Mouse (Mus musculus): ENCODE measurements around the gene Ada. TPM values are rescaled to one million over a fixed set of nuclear protein-coding genes. Genes with fewer than 3 reads are reported as not detected.
A peak's percentile ranks its signal among the peaks of the same experiment; 100 is the strongest.

The Ada gene
- polyA plus RNA-seq, 1 experiment = 3.1 TPM

DNA sequence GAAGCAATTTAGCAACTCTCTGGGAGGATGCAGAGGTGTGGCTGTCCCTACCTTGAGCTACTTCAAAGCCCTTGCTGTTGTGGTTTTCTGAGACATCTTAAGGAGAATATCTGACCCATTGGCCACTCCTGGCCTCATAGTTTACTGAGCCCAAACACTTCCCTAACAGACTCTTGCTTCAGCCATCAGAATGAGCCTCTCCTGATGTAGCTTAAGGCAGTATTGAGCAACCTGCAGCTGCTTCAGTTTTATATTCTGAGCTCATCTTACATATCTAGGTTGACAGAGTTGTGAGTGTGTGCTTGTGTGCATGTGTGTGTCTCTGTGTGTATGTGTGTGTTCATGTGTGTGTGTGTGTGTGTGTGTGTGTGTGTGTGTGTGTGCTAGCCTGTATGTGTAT lies 16.2 kb upstream of the Ada start:
- no peak for TF ChIP-seq CTCF (IDR thresholded peaks at IDR 0.05; ENCODE audit: borderline replicate concordance, extremely low read depth, insufficient read depth, insufficient read length)
- TF ChIP-seq POLR2A (IDR thresholded peaks at IDR 0.05; ENCODE audit: borderline replicate concordance, extremely low read depth, insufficient read depth, insufficient read length, poor library complexity, severe bottlenecking) = no peak
- no peak for DNase-seq (ENCODE audit: low read depth)

DNA sequence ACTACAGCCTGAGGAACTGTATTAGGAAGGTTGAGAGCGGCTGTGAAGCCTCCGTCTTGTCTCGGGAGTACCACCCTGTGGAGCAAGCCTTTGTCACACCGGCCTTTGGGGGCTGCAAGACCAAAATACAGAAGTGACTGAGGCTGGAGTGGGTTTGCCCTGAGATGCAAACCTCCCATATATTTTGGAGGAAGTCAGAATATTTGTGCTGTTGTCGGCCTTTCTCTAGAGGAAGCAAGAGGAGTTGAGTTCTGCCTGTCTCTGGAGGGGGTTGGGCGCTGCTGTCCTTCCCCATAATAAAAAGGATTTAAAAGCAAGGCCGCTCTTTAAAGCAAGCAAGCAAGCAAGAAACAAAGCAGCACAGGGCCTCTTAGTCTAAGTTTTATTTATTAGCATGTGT lies 11.4 kb upstream of the Ada start:
- no peak for DNase-seq (ENCODE audit: low read depth)
- TF ChIP-seq CTCF (IDR thresholded peaks at IDR 0.05; ENCODE audit: borderline replicate concordance, extremely low read depth, insufficient read depth, insufficient read length) (no peak), POLR2A (IDR thresholded peaks at IDR 0.05; ENCODE audit: borderline replicate concordance, extremely low read depth, insufficient read depth, insufficient read length, poor library complexity, severe bottlenecking) (no peak)

DNA sequence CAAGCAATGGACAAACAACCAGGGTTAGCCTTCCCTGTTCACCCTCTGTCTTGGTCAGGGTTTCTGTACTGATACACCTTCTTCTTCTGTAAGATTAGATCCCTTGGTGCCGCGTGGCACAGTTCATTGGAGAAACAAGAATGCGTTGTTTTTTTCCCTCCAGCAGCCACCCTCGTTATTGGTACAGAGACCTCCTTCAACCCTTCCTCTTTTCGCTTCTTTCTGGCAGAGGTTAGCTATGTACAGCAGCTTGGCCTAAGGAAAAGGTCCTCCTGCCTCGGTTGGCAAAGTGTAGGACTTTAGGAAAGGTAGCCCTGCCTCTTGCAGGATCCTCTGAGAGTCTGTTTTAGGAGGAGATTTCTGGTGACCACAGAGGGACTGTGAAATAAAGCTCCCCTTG lies 10.6 kb upstream of the Ada start:
- TF ChIP-seq POLR2A (IDR thresholded peaks at IDR 0.05; ENCODE audit: borderline replicate concordance, extremely low read depth, insufficient read depth, insufficient read length, poor library complexity, severe bottlenecking) (no peak), CTCF (IDR thresholded peaks at IDR 0.05; ENCODE audit: borderline replicate concordance, extremely low read depth, insufficient read depth, insufficient read length) (no peak)
- no peak for DNase-seq (ENCODE audit: low read depth)

DNA sequence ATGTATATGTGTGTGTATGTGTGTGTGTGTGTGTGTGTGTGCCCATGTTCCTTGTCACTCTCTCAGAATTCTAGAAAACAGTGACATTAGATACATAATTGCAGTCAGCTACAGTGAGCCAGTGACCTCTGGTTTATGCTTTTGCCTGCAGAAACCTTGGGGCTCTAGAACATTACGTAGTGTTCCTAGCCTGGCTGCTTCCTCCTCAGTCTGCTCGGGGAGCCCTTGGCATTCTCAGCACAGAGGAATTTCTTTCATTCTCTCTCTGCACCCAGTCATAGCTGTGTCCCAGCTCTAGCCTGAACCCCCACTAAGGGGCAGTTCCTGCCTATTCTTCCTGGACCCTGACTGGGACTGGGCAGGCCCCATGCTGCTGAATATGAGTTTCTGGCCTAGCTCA lies 8.1 kb upstream of the Ada start:
- no peak for DNase-seq (ENCODE audit: low read depth)
- TF ChIP-seq POLR2A (IDR thresholded peaks at IDR 0.05; ENCODE audit: borderline replicate concordance, extremely low read depth, insufficient read depth, insufficient read length, poor library complexity, severe bottlenecking) (no peak), CTCF (IDR thresholded peaks at IDR 0.05; ENCODE audit: borderline replicate concordance, extremely low read depth, insufficient read depth, insufficient read length) (no peak)

DNA sequence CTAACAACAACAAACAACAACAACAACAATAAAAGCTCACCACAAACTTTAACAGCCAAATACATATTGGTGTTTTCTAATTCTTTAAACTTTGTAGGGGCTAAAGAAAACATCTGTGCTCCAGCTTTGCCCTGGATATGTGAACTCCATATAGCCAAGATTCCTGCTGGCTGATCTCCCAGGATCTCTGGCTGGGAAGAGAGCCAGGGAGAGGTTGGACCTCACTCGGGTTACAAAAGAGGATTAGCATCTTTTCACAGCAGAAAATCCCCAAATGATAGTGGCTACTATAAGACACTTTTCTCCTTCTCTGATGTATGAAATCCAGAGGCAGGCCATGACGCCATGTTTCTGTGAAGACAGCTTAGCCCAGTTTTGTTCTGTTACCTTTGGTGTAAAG lies 6.7 kb upstream of the Ada start:
- peak; percentile 68 for DNase-seq (ENCODE audit: low read depth)
- no peak for TF ChIP-seq POLR2A (IDR thresholded peaks at IDR 0.05; ENCODE audit: borderline replicate concordance, extremely low read depth, insufficient read depth, insufficient read length, poor library complexity, severe bottlenecking)
- no peak for TF ChIP-seq CTCF (IDR thresholded peaks at IDR 0.05; ENCODE audit: borderline replicate concordance, extremely low read depth, insufficient read depth, insufficient read length)

DNA sequence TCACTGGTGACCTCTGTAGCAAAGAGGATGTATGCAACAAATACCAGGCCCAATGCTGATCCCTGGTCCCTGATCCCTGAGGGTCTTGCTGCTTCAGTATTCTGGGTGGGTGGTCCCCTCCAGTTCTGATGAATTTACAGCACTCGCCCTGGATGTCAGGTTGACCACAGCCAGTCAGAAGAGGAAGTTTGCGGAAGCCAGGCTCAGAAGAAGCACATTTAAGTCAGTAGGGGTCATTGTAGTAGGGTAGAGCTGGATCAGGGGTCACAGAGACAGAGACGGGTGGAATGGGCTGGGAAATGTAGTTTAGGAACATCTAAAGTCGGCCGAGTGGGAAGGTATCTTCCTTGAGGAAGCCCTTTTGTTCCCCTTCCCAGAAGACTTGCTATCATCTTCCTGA lies 4.2 kb upstream of the Ada start:
- DNase-seq (ENCODE audit: low read depth) = no peak
- no peak for TF ChIP-seq POLR2A (IDR thresholded peaks at IDR 0.05; ENCODE audit: borderline replicate concordance, extremely low read depth, insufficient read depth, insufficient read length, poor library complexity, severe bottlenecking)
- no peak for TF ChIP-seq CTCF (IDR thresholded peaks at IDR 0.05; ENCODE audit: borderline replicate concordance, extremely low read depth, insufficient read depth, insufficient read length)

DNA sequence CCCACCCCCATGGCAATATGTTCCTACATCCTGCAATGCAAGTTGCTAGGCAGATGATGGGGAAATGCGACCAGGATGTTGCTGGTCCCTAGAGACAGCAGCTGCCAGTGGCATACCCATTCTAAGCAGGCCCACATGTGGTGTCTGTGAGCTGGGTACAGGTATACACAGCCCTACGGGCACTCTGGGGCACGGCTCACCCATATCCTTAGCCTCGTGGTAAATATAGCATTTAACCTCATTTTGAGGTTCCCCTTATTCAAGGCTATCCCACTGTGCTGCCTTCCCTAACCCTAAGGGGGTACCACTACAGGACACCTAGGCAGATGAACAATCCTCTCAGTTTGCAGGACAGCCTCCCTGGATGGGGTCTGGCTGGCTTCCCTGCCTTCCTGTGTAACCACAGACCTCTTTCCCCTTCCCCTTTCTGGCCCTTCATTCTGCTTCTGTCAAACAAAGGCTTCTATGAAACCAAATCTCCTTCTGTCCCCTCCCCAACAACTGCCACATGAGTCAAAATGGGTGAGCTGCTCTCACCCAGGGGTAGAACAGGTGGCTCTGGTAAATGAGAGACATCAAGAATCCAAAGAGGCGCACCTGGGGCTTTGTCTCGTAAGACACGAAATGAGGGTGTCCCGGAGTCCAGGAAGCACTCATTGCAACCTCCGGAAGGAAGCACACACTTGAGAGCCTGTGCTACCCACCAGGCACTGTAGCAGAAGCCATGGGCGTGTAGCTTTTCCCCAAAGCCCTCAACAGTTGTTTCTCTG lies 5.1 kb downstream of the Ada start:
- TF ChIP-seq POLR2A (IDR thresholded peaks at IDR 0.05; ENCODE audit: borderline replicate concordance, extremely low read depth, insufficient read depth, insufficient read length, poor library complexity, severe bottlenecking) (no peak), CTCF (IDR thresholded peaks at IDR 0.05; ENCODE audit: borderline replicate concordance, extremely low read depth, insufficient read depth, insufficient read length) (no peak)
- no peak for DNase-seq (ENCODE audit: low read depth)

DNA sequence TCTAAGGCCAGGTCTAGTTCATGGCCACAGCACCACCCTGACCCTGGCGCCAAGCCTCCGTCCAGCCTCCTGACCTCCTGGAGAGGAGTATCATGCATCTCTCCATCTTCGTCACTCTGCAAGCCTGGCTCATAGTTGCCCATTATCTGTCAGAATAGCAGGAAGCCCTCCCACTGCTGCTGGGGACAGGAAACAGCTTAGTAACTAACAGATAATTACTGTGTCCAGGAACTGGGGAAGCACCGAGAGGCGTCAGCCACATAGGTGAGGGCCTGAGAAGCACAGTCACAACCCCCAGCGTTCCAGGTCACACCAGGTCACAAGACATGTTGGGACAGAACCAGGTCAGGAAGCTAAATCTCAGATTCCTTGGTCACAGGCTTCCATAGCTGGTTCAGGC lies 6.7 kb downstream of the Ada start:
- DNase-seq (ENCODE audit: low read depth) = no peak
- TF ChIP-seq POLR2A (IDR thresholded peaks at IDR 0.05; ENCODE audit: borderline replicate concordance, extremely low read depth, insufficient read depth, insufficient read length, poor library complexity, severe bottlenecking) = no peak
- TF ChIP-seq CTCF (IDR thresholded peaks at IDR 0.05; ENCODE audit: borderline replicate concordance, extremely low read depth, insufficient read depth, insufficient read length) = no peak

DNA sequence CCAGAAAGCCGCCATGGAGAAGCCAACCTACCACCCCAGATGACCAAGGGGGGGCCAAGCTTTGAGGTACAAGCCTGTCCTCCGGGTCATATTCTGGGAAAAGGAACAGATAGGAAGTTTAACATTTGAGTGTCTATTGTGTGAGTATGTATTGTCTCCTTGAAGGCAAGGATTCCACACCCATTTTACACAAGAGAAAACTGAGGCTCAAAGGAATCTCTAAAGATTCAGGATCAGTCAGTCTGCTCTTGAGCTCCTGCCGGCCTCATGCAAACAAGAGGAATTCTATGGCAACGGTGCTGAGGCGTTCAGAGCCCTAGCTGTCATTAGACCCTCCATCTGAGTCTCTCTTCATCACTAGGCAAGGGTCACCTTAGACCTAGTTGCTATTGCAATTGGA lies 7.4 kb downstream of the Ada start:
- TF ChIP-seq POLR2A (IDR thresholded peaks at IDR 0.05; ENCODE audit: borderline replicate concordance, extremely low read depth, insufficient read depth, insufficient read length, poor library complexity, severe bottlenecking) (no peak), CTCF (IDR thresholded peaks at IDR 0.05; ENCODE audit: borderline replicate concordance, extremely low read depth, insufficient read depth, insufficient read length) (no peak)
- no peak for DNase-seq (ENCODE audit: low read depth)

DNA sequence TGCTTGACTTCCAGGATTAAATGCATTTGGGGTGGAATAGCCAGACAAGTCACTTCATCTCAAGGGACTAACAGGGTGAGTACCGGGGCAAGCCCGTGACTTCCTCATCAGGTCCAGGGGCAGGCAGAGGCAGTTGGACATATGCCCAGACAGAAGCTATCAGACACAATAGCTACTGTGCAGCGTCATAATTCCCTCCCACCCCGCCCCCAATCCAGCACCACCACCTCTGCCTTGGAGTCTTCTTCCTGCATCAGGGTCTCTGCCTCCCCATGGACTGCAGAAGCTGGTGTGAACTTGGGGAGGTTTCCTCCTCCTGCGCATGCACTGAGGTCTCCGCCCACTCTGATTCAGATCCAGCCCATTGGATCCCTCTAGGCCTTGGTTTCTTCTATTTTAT lies 14.1 kb downstream of the Ada start:
- TF ChIP-seq POLR2A (IDR thresholded peaks at IDR 0.05; ENCODE audit: borderline replicate concordance, extremely low read depth, insufficient read depth, insufficient read length, poor library complexity, severe bottlenecking) = no peak
- no peak for TF ChIP-seq CTCF (IDR thresholded peaks at IDR 0.05; ENCODE audit: borderline replicate concordance, extremely low read depth, insufficient read depth, insufficient read length)
- DNase-seq (ENCODE audit: low read depth) = peak; percentile 35

DNA sequence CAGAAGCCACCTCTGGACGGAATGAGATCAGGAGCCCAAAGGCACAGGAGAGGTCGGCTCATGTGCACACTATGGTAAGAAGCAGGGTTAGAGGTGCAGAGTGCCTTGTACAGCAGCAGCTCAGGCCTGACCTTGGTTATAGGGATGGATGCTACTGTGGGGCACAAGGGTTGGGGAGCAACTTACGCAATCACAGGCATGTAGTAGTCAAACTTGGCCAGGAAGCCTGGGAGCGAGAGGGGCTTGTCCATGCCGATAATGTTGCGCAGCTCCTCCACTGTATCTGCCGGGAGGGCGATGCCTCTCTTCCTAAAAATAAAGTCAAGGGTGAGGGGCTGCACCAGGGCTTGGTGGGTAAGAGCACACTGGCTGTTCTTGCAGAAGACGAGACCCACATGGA lies 14.9 kb downstream of the Ada start:
- TF ChIP-seq POLR2A (IDR thresholded peaks at IDR 0.05; ENCODE audit: borderline replicate concordance, extremely low read depth, insufficient read depth, insufficient read length, poor library complexity, severe bottlenecking) (no peak), CTCF (IDR thresholded peaks at IDR 0.05; ENCODE audit: borderline replicate concordance, extremely low read depth, insufficient read depth, insufficient read length) (no peak)
- no peak for DNase-seq (ENCODE audit: low read depth)

DNA sequence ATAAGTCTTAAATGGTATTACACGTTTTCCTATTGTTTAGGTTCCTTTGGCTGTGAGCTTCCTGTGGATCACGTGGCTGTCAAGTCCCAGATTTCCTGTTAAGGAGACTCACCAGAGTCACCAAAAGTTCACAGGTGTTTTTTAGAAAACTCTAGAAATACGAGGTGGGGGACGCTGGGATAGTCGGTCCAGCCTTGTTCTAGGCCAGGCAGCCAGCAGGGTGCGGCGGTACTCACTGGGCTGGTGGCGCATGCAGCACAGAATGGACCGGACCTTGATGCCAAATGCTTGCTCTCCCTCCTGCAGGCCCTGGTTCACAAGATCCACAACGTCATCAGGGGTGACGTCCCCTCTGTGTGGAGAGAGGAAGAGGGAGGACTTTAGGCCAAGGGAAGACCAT lies 18.0 kb downstream of the Ada start:
- DNase-seq (ENCODE audit: low read depth) = no peak
- TF ChIP-seq CTCF (IDR thresholded peaks at IDR 0.05; ENCODE audit: borderline replicate concordance, extremely low read depth, insufficient read depth, insufficient read length) = no peak
- no peak for TF ChIP-seq POLR2A (IDR thresholded peaks at IDR 0.05; ENCODE audit: borderline replicate concordance, extremely low read depth, insufficient read depth, insufficient read length, poor library complexity, severe bottlenecking)

Data from brain, embryonic 14.5 days (tissue).